9 mouse cellular contexts compared by ENCODE assay signal in the genomic region with DNA sequence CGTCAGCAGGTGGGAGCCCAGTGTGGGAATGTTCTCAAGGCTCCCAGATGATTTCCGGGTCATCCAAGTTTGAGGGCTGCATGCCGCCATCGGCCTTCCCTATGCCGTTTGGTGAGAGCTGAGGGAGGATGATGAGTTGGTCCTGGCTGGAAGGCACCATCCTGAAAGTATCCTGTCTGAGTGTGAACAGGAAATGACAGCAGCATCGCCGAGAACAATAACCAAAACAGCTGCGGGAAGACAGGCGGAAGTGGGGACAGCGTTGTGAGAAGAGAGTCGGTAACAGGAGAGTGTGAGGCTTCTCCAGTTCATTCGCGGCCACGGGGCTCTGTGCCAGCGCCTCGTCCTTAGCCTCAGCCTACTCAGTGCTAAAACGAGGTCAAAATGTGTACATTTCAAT. TPM values are rescaled to one million over a fixed set of nuclear protein-coding genes. Genes with fewer than 3 reads are reported as not detected.
DNase-seq lines count a peak whose midpoint lies in the region; ATAC-seq lines count a peak whose summit lies in the region.
"Had no signal": no experiment of that assay in that cellular context is flagged by ENCODE, and none has a peak within 500 bp of the region (broad histone marks: within the 10 kb centered on the region; RNA-seq: fewer than 3 reads in every experiment).

No protein-coding gene starts in this region.

- H3K9ac ChIP-seq in intestine, embryonic 16.5 days (ENCODE audit: low read depth, low read length), result no peak overlapping the region
- no peak overlapping the region for H3K9ac ChIP-seq in forebrain, embryonic 15.5 days (replicated peaks)

- no peaks in the 10 kb centered on the region for H3K27me3 ChIP-seq in intestine, embryonic 16.5 days (replicated peaks; ENCODE audit: control insufficient read depth, insufficient read depth, low read length)
- H3K27me3 ChIP-seq in hindbrain, embryonic 10.5 days (ENCODE audit: insufficient read depth, poor library complexity, severe bottlenecking), result no peaks in the 10 kb centered on the region
- no peaks in the 10 kb centered on the region for H3K27me3 ChIP-seq in forebrain, embryonic 15.5 days

- H3K4me2 ChIP-seq in intestine, embryonic 16.5 days (ENCODE audit: low read depth, low read length), result no peak overlapping the region
- H3K4me2 ChIP-seq in forebrain, embryonic 15.5 days (replicated peaks), result no peak overlapping the region

- ATAC-seq in intestine, embryonic 16.5 days, result peak; percentile 58
- ATAC-seq in forebrain, embryonic 15.5 days (replicated peaks), result no peak

- H3K27ac ChIP-seq in intestine, embryonic 16.5 days (ENCODE audit: low read length), result peak overlapping the region; percentile 56; the same call in 1 of the 2 replicates
- H3K27ac ChIP-seq in hindbrain, embryonic 10.5 days, result no peak overlapping the region
- H3K27ac ChIP-seq in forebrain, embryonic 15.5 days (replicated peaks), result no peak overlapping the region

- peak; percentile 64 for DNase-seq in CD4-positive, CD25-positive, alpha-beta regulatory T cell, adult 2 months (ENCODE audit: low read depth, low spot score)
- DNase-seq in adrenal gland, adult 8-10 months, result peak; percentile 62
- peak; percentile 32 for DNase-seq in lung, postnatal 36 days
- no peak for DNase-seq in urinary bladder, postnatal 25 days (ENCODE audit: low spot score)
- no peak for DNase-seq in hindbrain, embryonic 10.5 days (ENCODE audit: low spot score)
- no peak for DNase-seq in right cerebral cortex, postnatal 25 days

- no peaks in the 10 kb centered on the region for H3K36me3 ChIP-seq in intestine, embryonic 16.5 days (ENCODE audit: control insufficient read depth, insufficient read depth, low read length)
- no peaks in the 10 kb centered on the region for H3K36me3 ChIP-seq in hindbrain, embryonic 10.5 days
- H3K36me3 ChIP-seq in forebrain, embryonic 15.5 days, result no peaks in the 10 kb centered on the region

- no peaks in the 10 kb centered on the region for H3K9me3 ChIP-seq in intestine, embryonic 16.5 days (ENCODE audit: control insufficient read depth, low read length)
- H3K9me3 ChIP-seq in hindbrain, embryonic 10.5 days, result 0 out of 2 replicates have a peak, but pooled peaks cover 4% of the 10 kb centered on the region
- H3K9me3 ChIP-seq in forebrain, embryonic 15.5 days, result no peaks in the 10 kb centered on the region

- WGBS in intestine, embryonic 16.5 days, result 53% methylated on average over 17 of the region's 17 CpGs
- WGBS in hindbrain, embryonic 10.5 days, result 88% methylated on average over 17 of the region's 17 CpGs
- WGBS in forebrain, embryonic 15.5 days, result 78% methylated on average over 17 of the region's 17 CpGs

- H3K4me1 ChIP-seq in intestine, embryonic 16.5 days (ENCODE audit: control insufficient read depth, insufficient read depth, low read length), result peaks cover 3% of the 10 kb centered on the region; the same call in 1 of the 2 replicates
- H3K4me1 ChIP-seq in hindbrain, embryonic 10.5 days (replicated peaks), result no peaks in the 10 kb centered on the region
- H3K4me1 ChIP-seq in forebrain, embryonic 15.5 days, result no peaks in the 10 kb centered on the region

- no peak overlapping the region for H3K4me3 ChIP-seq in intestine, embryonic 16.5 days (ENCODE audit: low read length)
- H3K4me3 ChIP-seq in hindbrain, embryonic 10.5 days, result no peak overlapping the region
- H3K4me3 ChIP-seq in forebrain, embryonic 15.5 days, result no peak overlapping the region
- H3K4me3 ChIP-seq: myocyte had no signal

RNA-seq across cellular contexts. Expression of a gene that starts 30.7 kb away (rescaled TPM):
- 100 to 1,000 TPM; 147 to 183 (median 159) TPM for total RNA-seq in adrenal gland, adult 8-10 months (2022)
- 80.5 and 93.6 TPM in 2 replicates for polyA plus RNA-seq in intestine, embryonic 16.5 days (2015; fragmentation: Nextera tagmentation; extraction: Ambion mirVana)
- 366 and 416 TPM in 2 replicates for polyA plus RNA-seq in hindbrain, embryonic 10.5 days (2016; fragmentation: Nextera tagmentation; extraction: Ambion mirVana)
- 488 and 489 TPM in 2 replicates for polyA plus RNA-seq in forebrain, embryonic 15.5 days (2015; fragmentation: Nextera tagmentation; extraction: Ambion mirVana)

RNA-seq across cellular contexts. Expression of a gene that starts 32.9 kb away (rescaled TPM):
- 10 to 100 TPM in 2 of 4 experiments, 1 to 10 TPM in 2; 8.3 to 11.8 (median 10.1) TPM for total RNA-seq in adrenal gland, adult 8-10 months (2022)
- 30.1 and 35.7 TPM in 2 replicates for polyA plus RNA-seq in intestine, embryonic 16.5 days (2015; fragmentation: Nextera tagmentation; extraction: Ambion mirVana)
- 0.70 and 2.4 TPM in 2 replicates for polyA plus RNA-seq in hindbrain, embryonic 10.5 days (2016; fragmentation: Nextera tagmentation; extraction: Ambion mirVana)
- polyA plus RNA-seq in forebrain, embryonic 15.5 days (2015; fragmentation: Nextera tagmentation; extraction: Ambion mirVana), result 12.0 and 13.4 TPM in 2 replicates

Comparison
In these comparisons a context has a peak if more than half of its experiments do, and no peak if none do; other contexts are left out.
1. DNase-seq: peak in CD4-positive, CD25-positive, alpha-beta regulatory T cell, adult 2 months (single experiment), adrenal gland, adult 8-10 months (single experiment) and lung, postnatal 36 days (single experiment); none in urinary bladder, postnatal 25 days (single experiment), hindbrain, embryonic 10.5 days (single experiment) and right cerebral cortex, postnatal 25 days (single experiment).